Mouse (Mus musculus) embryonic facial prominence, embryonic 14.5 days (tissue): ENCODE measurements around the gene 9630041A04Rik. TPM values are rescaled to one million over a fixed set of nuclear protein-coding genes. Genes with fewer than 3 reads are reported as not detected.
A peak's percentile ranks its signal among the peaks of the same experiment; 100 is the strongest.

Source experiments
- ATAC-seq: fragments of 200-750 bp; cut with Nextera tagmentation; 2 replicates; pipeline ENCODE4 v1.8.0; 2017; ENCODE audit warnings: low read depth, moderate number of reproducible peaks, moderate TSS enrichment
- DNase-seq: peaks from one replicate; pipeline ENCODE4 v3.0.0-alpha.2; 2015; ENCODE audit warnings: low spot score
- H3K27ac ChIP-seq: fragments of 300-500 bp; sonication (generic); replicated peaks from 2 replicates; pipeline ENCODE4 v1.5.1; 2014; ENCODE audit warnings: low read depth, mild to moderate bottlenecking, low read length, moderate library complexity
- H3K27me3 ChIP-seq: fragments of 300-500 bp; sonication (generic); replicated peaks from 2 replicates; pipeline ENCODE4 v1.6.1; 2014; ENCODE audit warnings: low read length; ENCODE audit not compliant: control insufficient read depth, insufficient read depth
- H3K36me3 ChIP-seq: fragments of 300-500 bp; sonication (generic); 2 replicates; pipeline ENCODE4 v1.6.1; 2014; ENCODE audit warnings: low read length, mixed read lengths; ENCODE audit not compliant: control insufficient read depth, insufficient read depth
- H3K4me1 ChIP-seq: fragments of 300-500 bp; sonication (generic); 2 replicates; pipeline ENCODE4 v1.6.1; 2014; ENCODE audit warnings: antibody characterized with exemption, low read length; ENCODE audit not compliant: control insufficient read depth, insufficient read depth
- H3K4me2 ChIP-seq: fragments of 300-500 bp; sonication (generic); 2 replicates; pipeline ENCODE4 v1.6.1; 2014; ENCODE audit warnings: low read depth, mild to moderate bottlenecking, low read length, moderate library complexity, mixed read lengths
- H3K4me3 ChIP-seq: fragments of 300-500 bp; sonication (generic); 2 replicates; pipeline ENCODE4 v1.5.1; 2014; ENCODE audit warnings: low read depth, mild to moderate bottlenecking, low read length
- H3K9ac ChIP-seq: fragments of 300-500 bp; sonication (generic); 2 replicates; pipeline ENCODE4 v1.6.1; 2014; ENCODE audit warnings: low read depth, mild to moderate bottlenecking, low read length, moderate library complexity, mixed read lengths
- H3K9me3 ChIP-seq: fragments of 300-500 bp; sonication (generic); 2 replicates; pipeline ENCODE4 v1.6.1; 2016; ENCODE audit warnings: low read length; ENCODE audit not compliant: control insufficient read depth
- WGBS: fragments of 180-500 bp; shearing (Covaris S2); extraction: QIAGEN DNeasy Blood & Tissue Kit; methylation state at CpG from one replicate; pipeline ENCODE4 v1.1.7; 2014; 5-methylcytosine and 5-hydroxymethylcytosine counted together
- polyA plus RNA-seq: library from polyadenylated mRNA; unstranded; fragments of >200 nt; fragmentation: Nextera tagmentation; extraction: Ambion mirVana; gene quantifications from 2 replicates; pipeline ENCODE4 v1.2.1, GENCODE M21; 2014

Gene 9630041A04Rik
- polyA plus RNA-seq, 1 experiment from 2014 or later: not detected

GRCm38 (mm10) chr9:101954529-101954928 lies 92.9 kb downstream of the 9630041A04Rik start:
- no peak overlapping the region for H3K4me3 ChIP-seq
- H3K9me3 ChIP-seq: no peaks in the 10 kb centered on the region
- ATAC-seq: 0 out of 2 replicates have a peak, but pooled peaks have one; percentile 18
- H3K27me3 ChIP-seq: no peaks in the 10 kb centered on the region
- DNase-seq: no peak
- H3K9ac ChIP-seq: no peak overlapping the region
- H3K4me2 ChIP-seq: no peak overlapping the region
- no peaks in the 10 kb centered on the region for H3K36me3 ChIP-seq
- no peaks in the 10 kb centered on the region for H3K4me1 ChIP-seq
- H3K27ac ChIP-seq: no peak overlapping the region
- WGBS: 54% methylated on average over 4 of the region's 4 CpGs

DNA sequence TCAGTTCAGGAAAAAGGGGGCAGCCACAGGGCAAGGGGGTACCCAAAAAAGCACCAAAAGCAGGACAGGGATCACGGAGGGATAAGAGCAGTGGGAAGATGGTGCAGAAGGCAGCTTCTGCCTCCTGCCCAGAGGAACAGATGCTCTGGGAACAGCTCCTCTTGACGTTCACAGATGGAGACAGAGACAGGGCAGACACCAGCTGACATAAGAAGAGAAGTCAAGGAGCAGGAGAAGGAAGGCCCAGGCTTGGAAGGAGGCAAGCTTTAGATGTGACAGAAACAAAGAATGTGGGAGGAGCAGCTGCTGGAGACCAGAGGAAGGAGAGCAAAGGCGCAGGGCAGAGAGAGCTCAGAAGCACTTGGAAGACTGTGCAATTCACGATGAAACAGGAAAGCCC lies 94.6 kb downstream of the 9630041A04Rik start:
- H3K27ac ChIP-seq: no peak overlapping the region
- no peaks in the 10 kb centered on the region for H3K4me1 ChIP-seq
- no peak overlapping the region for H3K9ac ChIP-seq
- no peaks in the 10 kb centered on the region for H3K27me3 ChIP-seq
- H3K4me2 ChIP-seq: no peak overlapping the region
- WGBS: 28% methylated on average over 4 of the region's 4 CpGs
- H3K36me3 ChIP-seq: no peaks in the 10 kb centered on the region
- no peaks in the 10 kb centered on the region for H3K9me3 ChIP-seq
- H3K4me3 ChIP-seq: no peak overlapping the region
- DNase-seq (no peak), ATAC-seq (no peak)

DNA sequence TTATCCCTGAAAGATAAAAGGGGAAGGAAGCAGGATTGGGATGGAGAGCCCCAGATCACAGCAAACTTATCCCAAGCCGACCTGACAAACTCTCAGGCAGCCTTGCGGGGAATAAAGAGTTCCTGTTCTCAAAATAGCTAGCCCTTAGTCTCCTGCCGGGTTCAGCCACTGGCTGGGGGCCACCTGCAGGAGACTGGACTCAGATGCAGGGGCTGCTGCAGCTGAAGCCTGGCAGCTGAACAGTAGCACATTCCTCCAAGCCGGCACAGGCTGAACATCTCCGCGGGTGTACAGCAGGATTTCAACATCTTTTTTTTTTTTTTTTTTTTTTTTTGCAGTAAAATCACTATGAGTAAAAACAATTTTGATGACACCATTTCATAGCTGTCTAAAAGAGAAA lies 110.2 kb downstream of the 9630041A04Rik start:
- ATAC-seq (no peak), DNase-seq (peak; percentile 13)
- H3K9me3 ChIP-seq: no peaks in the 10 kb centered on the region
- H3K27me3 ChIP-seq: no peaks in the 10 kb centered on the region
- H3K4me3 ChIP-seq: no peak overlapping the region
- no peak overlapping the region for H3K9ac ChIP-seq
- H3K27ac ChIP-seq: no peak overlapping the region
- 28% methylated on average over 6 of the region's 6 CpGs for WGBS
- no peak overlapping the region for H3K4me2 ChIP-seq
- H3K4me1 ChIP-seq: no peaks in the 10 kb centered on the region
- no peaks in the 10 kb centered on the region for H3K36me3 ChIP-seq

- Histone ChIP-seq H3K36me3 (no peaks in the 10 kb centered on the region), H3K9ac (no peak overlapping the region), H3K27me3 (no peaks in the 10 kb centered on the region), H3K9me3 (no peaks in the 10 kb centered on the region), H3K4me3 (no peak overlapping the region), H3K4me2 (no peak overlapping the region), H3K4me1 (no peaks in the 10 kb centered on the region), H3K27ac (no peak overlapping the region)
- ATAC-seq (no peak), DNase-seq (no peak)
- 77% methylated on average over 8 of the region's 8 CpGs for WGBS
Measured at GRCm38 (mm10) chr9:101972314-101972713, 110.7 kb downstream of the 9630041A04Rik start.

- DNase-seq (no peak), ATAC-seq (no peak)
- no peak overlapping the region for H3K27ac ChIP-seq
- no peak overlapping the region for H3K4me3 ChIP-seq
- H3K36me3 ChIP-seq: no peaks in the 10 kb centered on the region
- no peak overlapping the region for H3K4me2 ChIP-seq
- no peak overlapping the region for H3K9ac ChIP-seq
- no peaks in the 10 kb centered on the region for H3K27me3 ChIP-seq
- WGBS: 79% methylated on average over 4 of the region's 4 CpGs
- H3K9me3 ChIP-seq: no peaks in the 10 kb centered on the region
- no peaks in the 10 kb centered on the region for H3K4me1 ChIP-seq
Measured at GRCm38 (mm10) chr9:101976884-101977465, 115.3 kb downstream of the 9630041A04Rik start.

DNA sequence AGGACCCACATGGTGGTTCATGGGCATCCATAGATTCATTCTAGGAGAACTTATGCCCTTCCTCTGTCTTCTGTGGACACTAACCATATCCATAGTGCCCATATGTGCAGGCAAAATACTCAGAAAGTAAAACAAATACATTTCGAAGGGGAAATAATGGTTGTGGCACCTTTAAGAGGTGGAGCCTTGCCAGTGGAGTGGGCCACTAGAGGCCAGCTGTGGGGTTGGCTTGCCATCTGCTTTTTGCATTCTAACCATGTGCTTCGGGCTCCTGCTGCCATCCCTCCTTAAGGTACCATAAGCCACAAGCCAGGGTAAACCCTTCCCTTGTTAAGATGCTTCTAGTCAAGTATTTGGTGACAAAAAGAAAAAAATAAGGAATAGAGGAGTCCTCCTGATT lies 119.5 kb downstream of the 9630041A04Rik start:
- Histone ChIP-seq H3K27me3 (no peaks in the 10 kb centered on the region), H3K4me2 (no peak overlapping the region), H3K4me3 (no peak overlapping the region), H3K9me3 (no peaks in the 10 kb centered on the region), H3K27ac (no peak overlapping the region), H3K9ac (no peak overlapping the region), H3K36me3 (no peaks in the 10 kb centered on the region), H3K4me1 (no peaks in the 10 kb centered on the region)
- ATAC-seq (no peak), DNase-seq (no peak)
- WGBS: 79% methylated on average over 2 of the region's 2 CpGs

- H3K9ac ChIP-seq: no peak overlapping the region
- no peak overlapping the region for H3K4me2 ChIP-seq
- no peak overlapping the region for H3K4me3 ChIP-seq
- no peak for DNase-seq
- H3K27ac ChIP-seq: no peak overlapping the region
- H3K4me1 ChIP-seq: no peaks in the 10 kb centered on the region
- WGBS: 84% methylated on average over 7 of the region's 7 CpGs
- H3K9me3 ChIP-seq: no peaks in the 10 kb centered on the region
- no peaks in the 10 kb centered on the region for H3K27me3 ChIP-seq
- no peak for ATAC-seq
- H3K36me3 ChIP-seq: no peaks in the 10 kb centered on the region
Measured at GRCm38 (mm10) chr9:101982378-101982777, 120.7 kb downstream of the 9630041A04Rik start.

- no peaks in the 10 kb centered on the region for H3K9me3 ChIP-seq
- no peak for ATAC-seq
- H3K4me3 ChIP-seq: no peak overlapping the region
- no peaks in the 10 kb centered on the region for H3K36me3 ChIP-seq
- H3K27ac ChIP-seq: no peak overlapping the region
- H3K9ac ChIP-seq: no peak overlapping the region
- WGBS: 81% methylated on average over 2 of the region's 2 CpGs
- H3K27me3 ChIP-seq: no peaks in the 10 kb centered on the region
- no peaks in the 10 kb centered on the region for H3K4me1 ChIP-seq
- no peak overlapping the region for H3K4me2 ChIP-seq
- no peak for DNase-seq
Measured at GRCm38 (mm10) chr9:101986910-101987309, 125.3 kb downstream of the 9630041A04Rik start.

- DNase-seq (no peak), ATAC-seq (no peak)
- no peaks in the 10 kb centered on the region for H3K36me3 ChIP-seq
- H3K27me3 ChIP-seq: no peaks in the 10 kb centered on the region
- no peak overlapping the region for H3K27ac ChIP-seq
- no peaks in the 10 kb centered on the region for H3K9me3 ChIP-seq
- no peaks in the 10 kb centered on the region for H3K4me1 ChIP-seq
- no peak overlapping the region for H3K4me2 ChIP-seq
- H3K4me3 ChIP-seq: no peak overlapping the region
- no peak overlapping the region for H3K9ac ChIP-seq
- 79% methylated on average over 6 of the region's 6 CpGs for WGBS
Measured at GRCm38 (mm10) chr9:101990032-101990431, 128.4 kb downstream of the 9630041A04Rik start.
